ENCODE assay signal across 26 mouse cellular contexts in the genomic region with DNA sequence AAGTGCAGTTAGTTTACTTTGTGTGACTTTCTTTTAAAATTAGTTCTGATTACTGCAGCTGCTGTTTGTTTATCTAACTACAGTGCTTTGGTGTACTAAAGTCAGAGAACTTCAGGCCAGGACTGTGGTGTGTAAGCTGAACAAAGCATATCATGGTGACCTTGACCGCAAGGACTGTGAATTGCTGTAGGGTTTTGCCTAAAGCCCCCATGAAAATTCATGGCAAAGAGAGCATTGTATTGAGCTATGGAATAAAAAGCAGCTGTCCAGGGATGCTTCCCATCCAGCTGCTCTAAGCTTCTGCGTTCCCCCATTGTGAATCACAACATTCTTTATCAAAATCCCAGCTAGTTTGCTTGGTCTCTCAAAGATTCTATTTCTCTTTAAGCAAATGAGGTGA.
"Had no signal": no experiment of that assay in that cellular context is flagged by ENCODE, and none has a peak within 500 bp of the region (broad histone marks: within the 10 kb centered on the region; RNA-seq: fewer than 3 reads in every experiment).

No protein-coding gene starts in this region.

- H3K9ac ChIP-seq: heart, embryonic 13.5 days; heart, embryonic 15.5 days; hindbrain, embryonic 12.5 days; hindbrain, embryonic 14.5 days; intestine, embryonic 15.5 days; limb, embryonic 13.5 days; liver, embryonic 13.5 days had no signal

- H3K9me3 ChIP-seq: heart, embryonic 13.5 days; heart, embryonic 15.5 days; hindbrain, embryonic 10.5 days; hindbrain, embryonic 12.5 days; intestine, embryonic 15.5 days; limb, embryonic 13.5 days; liver, embryonic 13.5 days had no signal

- H3K27ac ChIP-seq: gastrocnemius, adult 2 months; heart, adult 2 months; heart, embryonic 13.5 days; heart, embryonic 15.5 days; hindbrain, embryonic 10.5 days; hindbrain, embryonic 12.5 days; hindbrain, embryonic 14.5 days; intestine, embryonic 15.5 days; layer of hippocampus, adult 2 months; left cerebral cortex, adult 2 months; limb, embryonic 13.5 days; liver, embryonic 13.5 days had no signal

- H3K4me2 ChIP-seq: heart, embryonic 11.5 days; heart, embryonic 13.5 days; heart, embryonic 15.5 days; hindbrain, embryonic 12.5 days; hindbrain, embryonic 14.5 days; intestine, embryonic 15.5 days; limb, embryonic 13.5 days; liver, embryonic 11.5 days; liver, embryonic 13.5 days had no signal

- H3K4me1 ChIP-seq: heart, embryonic 15.5 days; hindbrain, embryonic 12.5 days; intestine, embryonic 15.5 days; liver, embryonic 13.5 days had no signal

- DNase-seq: gastrocnemius, adult 2 months; gastrocnemius, postnatal 10 days; gastrocnemius, postnatal 25 days; heart, adult 2 months; heart, postnatal 4 days; kidney, adult 18-20 months; kidney, adult 8-10 months; kidney, postnatal 10 days; kidney, postnatal 25 days; kidney, postnatal 4 days; liver; liver, embryonic 13.5 days had no signal

- ATAC-seq: hindbrain, embryonic 16.5 days; inflammation-experienced regulatory T-cells, adult 6 months; intestine, embryonic 15.5 days; intestine, postnatal 0 days had no signal

- H3K4me3 ChIP-seq: gastrocnemius, adult 2 months; heart, adult 2 months; heart, embryonic 13.5 days; heart, embryonic 15.5 days; hindbrain, embryonic 10.5 days; hindbrain, embryonic 12.5 days; intestine, embryonic 15.5 days; layer of hippocampus, adult 2 months; left cerebral cortex, adult 2 months; limb, embryonic 13.5 days; liver, embryonic 13.5 days had no signal

- H3K36me3 ChIP-seq: heart, embryonic 13.5 days; heart, embryonic 15.5 days; hindbrain, embryonic 10.5 days; hindbrain, embryonic 12.5 days; intestine, embryonic 15.5 days; limb, embryonic 13.5 days; liver, embryonic 13.5 days had no signal

- H3K27me3 ChIP-seq: heart, embryonic 13.5 days; heart, embryonic 15.5 days; hindbrain, embryonic 12.5 days; intestine, embryonic 15.5 days; limb, embryonic 13.5 days; liver, embryonic 13.5 days had no signal
